Mouse (Mus musculus) ZHBTc4 (cell line): ENCODE results near the gene Pax1.

Source experiments
- DNase-seq: peaks from one replicate; pipeline ENCODE4 v3.0.0-alpha.2; 2011; ENCODE audit warnings: low read depth, low spot score

The Pax1 gene

DNA sequence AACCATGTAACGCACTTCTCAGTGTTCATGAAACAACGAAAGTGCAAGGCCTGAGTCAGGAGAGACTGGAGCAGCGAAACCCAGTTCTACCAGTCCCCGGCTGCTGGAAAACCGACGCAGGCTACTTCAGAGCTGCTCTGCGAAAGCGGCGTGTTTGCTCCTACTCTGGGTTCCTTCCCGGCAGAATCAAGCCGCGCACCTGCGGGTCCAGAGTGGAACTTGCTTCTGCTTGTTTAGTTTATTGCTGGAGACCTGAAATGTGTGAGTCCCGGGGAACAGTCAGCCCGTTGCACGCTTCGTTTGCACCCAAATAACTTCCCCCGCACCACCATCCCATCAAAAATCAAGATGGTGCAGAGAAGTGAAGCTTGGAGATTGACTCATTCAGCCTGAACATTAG lies at the start of gene Pax1:
Gene Pax1, plus strand, starts transcription at position 345 of the 400 bp plus-strand sequence.
- DNase-seq: peak; percentile 60

DNA sequence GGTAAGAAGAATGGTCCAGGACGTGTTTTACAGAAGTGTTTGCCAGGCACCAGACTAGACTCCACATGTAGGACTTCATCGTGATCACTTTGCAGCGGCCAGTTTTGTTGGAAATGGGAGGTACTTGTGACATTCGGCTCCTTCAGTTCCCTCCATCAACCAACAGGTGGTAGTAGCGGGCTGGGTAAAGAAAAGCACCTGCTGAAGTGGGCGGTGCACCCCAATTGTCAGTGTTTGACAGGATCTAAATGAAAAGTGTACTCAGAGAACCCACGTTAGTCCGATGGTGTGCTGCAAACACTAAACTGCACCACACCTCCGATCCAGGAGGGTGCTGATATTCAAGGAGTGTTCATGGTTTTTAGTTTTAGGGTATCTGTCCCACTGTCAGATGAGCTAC lies 40.7 kb upstream of the Pax1 start:
- DNase-seq: peak; percentile 80

DNA sequence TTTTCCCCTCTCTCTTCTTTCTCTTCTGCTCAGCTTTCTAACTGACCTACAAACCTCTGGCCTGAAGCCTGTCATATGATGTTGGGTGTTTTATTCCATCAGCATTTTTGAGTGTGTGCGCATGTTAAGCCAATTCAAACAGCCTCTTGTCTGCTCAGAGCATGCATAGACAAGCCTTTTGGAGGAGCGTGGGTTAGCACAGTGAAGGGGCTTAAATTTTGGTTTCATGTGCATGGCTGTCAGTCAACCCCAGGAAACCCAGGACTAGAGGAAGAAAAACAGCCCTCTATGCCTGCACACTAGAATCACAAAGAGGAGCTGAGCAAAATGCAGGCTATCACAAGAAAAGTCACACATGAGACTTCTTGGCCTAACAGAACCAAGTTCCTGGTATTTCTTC lies 36.5 kb upstream of the Pax1 start:
- DNase-seq: no peak

DNA sequence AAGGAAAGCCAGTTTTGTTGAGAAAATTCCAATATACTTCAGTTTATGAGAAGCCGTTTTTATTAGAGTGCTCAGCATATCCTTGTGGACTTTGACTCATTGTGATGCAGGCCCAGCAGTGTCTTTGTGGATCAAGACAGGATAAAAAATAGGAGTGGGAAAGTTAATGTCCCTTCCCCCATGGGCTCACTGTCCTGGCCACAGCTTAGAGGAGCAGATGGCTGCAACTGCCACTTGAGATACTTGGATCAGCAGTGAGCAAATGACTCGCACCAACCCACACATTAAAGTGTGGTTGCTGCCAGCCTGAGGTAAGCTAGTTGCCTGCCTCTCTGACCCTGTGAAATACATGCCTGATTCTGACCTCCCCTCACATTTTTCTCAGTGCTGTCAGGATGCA lies 29.0 kb upstream of the Pax1 start:
- no peak for DNase-seq

DNA sequence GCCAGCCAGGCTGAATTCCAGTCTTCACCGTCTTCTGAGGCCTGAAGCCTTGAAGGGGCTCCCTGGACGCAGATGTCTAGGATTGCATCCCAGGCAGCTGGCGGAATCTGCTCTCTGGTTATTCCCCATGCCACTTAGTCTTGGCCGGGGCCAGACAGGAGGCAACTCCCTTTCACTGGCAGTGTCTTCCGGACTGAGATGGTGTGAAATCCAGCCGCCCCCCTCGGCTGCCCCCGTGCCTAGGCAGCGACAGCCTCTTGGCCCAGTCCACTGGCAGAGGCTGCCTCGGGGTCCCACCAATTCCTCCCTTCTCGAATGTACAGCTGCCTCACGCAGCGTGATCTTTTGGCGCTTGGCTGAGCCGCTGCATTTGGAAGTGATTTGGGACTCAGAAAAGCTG lies 23.0 kb upstream of the Pax1 start:
- peak; percentile 30 for DNase-seq

DNA sequence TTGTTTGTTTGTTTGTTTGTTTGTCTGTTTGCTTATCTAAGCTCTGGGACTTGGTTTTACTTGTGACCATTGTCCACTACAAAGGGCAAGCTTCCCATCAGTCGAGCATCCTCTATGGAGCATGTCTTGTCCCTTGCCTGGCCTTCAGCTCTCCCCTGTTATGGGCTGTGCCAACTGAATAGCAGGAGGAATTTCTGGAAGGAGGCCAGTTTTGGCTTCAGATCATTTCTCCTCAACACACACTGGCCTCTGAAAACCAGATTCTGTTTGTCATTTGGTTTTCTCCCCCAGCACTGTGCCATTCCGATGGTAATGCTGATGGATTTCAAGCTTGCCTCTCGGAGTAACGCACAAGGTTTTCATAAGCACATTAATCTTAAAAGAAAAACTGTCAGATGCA lies 21.9 kb upstream of the Pax1 start:
- no peak for DNase-seq

DNA sequence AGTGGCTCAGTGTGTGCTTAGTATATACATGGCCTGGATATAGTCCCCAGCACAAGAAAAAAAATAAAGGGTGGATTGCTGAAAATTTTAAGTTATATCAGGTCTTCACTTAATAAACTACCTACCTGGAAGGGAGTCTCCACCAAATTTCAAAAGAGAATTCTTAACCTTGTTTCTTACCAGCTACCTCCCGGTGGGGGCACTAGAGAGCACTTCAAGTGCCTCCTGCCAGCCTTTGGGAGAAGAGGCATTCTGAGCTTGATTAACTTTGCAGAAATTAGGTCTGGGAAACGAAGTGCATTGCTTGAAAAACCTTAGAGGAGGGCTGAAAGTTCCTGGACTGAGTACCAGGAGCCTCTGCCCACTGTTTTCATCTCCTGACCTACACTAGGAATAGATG lies 19.5 kb upstream of the Pax1 start:
- peak; percentile 56 for DNase-seq

DNA sequence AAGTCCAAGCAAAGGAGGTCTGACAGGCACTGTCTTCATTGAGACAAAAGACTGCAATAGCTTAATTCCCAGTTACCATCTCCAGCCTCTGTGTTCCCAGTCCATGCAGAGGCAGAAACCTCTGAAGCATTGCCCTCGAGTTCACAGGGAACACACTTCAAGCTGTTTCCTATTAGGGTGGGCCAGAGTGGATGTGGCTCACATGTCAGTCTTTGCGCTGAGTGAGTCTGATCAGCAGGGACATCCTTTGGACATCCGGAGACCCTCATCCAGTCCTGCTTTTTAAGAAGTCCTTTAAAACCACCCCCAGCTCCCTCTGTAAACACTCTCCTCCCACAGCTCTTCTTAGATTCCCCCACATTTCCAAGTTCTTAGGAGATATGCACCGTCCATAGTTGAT lies 2.0 kb upstream of the Pax1 start:
- DNase-seq: no peak

DNA sequence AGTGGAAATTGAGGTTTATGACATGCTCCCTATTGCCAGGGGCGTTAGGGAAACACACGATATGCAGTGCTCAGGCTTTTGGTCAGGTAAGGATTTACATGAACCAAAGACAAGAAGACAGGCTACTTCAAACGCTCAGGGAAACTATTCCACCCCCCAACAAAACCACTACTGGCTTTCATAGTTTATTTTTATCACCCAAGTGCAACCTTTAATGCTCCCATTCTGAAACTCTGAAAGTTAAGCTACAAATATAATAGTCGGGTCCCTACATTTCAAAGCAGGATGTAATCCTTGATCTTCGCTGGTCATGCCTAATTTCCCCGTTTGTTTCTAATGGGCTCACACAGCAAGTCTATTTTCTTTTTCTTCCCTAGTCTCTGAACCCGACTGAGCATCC lies 1.3 kb upstream of the Pax1 start:
- DNase-seq: no peak

DNA sequence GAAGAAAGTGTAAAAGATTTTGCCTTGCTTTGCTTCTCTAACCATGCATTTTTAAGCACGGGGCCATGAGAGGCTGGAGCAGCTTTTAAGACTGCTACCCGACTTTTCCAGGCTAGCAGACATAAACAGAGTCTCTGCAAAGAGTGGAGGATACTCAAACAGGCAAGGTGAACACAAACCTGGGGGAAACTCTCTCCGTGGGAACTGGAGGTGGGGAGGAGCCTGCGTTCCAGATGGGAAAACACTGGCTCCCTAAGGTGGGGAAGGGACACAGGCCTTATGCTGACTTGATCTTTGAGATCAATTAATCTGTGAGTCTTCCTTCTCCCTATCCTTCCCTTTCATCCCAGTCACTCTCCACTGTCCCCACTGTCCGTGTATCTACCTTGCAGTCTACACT lies 869 bp upstream of the Pax1 start:
- no peak for DNase-seq

DNA sequence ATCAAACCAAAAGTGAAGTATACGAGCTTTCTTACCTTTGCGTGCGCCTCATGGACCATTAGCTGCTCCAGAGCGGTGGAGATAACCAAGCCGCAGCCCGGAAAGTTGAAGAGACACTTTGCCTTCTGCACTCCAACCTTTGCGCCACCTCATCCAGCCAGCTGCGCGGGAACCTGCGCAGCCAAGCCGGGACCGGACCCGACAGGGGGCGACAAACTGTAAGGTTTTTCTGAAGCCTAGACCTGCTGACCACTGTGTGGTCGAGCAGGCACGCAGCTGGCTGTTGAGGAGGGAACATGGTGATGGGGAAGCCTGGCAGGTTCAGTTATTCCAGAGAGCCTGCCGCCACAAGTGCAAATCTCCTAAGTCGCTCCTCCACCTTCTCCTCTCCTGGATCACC lies 591 bp downstream of the Pax1 start:
- peak; percentile 90 for DNase-seq

DNA sequence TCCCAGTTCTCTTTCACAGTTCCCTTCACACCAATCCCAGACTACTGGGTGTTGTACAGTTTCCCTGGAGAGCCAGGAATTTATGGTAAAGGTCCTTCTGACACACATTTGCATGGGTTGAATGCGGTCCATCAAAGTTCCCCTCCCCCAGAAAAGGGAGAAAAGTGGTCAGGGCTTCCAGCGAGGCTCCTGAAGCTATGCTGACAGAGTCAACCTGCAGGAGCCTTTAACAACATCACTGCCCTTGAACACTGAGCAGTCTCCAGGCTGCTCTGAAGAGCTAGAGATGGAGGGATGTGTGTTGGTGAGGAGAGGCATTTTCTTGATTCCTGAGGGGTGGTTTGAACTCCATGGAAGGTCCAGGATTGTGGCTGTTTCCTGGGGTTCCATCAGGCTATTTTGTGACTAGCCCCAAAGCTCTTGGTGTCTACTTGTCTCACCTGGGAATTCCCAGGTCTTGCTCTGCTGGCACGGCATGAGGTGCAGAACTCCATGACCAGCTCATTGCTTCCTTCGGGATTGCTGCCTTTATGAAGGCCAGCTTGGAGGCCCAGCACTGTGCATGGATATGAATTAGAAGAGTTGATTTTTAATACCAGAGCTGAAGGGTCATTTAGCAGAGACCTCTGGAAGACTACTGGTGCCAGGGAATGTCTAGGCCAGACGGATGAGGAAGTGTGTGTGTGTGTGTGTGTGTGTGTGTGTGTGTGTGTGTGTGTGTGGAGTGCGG lies 1.8 kb downstream of the Pax1 start:
- DNase-seq: peak; percentile 43

DNA sequence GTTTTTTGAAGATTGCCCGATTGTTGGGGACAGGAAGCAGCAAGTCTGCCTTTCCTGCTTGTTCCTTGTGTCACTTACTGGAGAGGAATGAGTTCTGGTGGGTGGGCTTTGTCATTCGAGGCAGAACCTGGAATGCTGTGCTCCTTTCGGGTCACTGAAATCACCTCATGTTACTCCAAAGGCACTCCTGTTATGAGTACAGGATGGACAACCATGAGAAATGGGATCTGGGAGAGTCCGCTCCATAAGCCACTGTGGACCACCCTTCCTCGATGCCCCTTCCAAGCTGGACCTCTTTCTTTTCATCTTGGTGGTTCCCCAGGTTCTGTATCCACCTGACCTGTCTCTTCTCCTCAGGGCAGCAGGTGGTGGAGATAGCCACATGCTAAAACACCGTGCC lies 2.5 kb downstream of the Pax1 start:
- peak; percentile 13 for DNase-seq

DNA sequence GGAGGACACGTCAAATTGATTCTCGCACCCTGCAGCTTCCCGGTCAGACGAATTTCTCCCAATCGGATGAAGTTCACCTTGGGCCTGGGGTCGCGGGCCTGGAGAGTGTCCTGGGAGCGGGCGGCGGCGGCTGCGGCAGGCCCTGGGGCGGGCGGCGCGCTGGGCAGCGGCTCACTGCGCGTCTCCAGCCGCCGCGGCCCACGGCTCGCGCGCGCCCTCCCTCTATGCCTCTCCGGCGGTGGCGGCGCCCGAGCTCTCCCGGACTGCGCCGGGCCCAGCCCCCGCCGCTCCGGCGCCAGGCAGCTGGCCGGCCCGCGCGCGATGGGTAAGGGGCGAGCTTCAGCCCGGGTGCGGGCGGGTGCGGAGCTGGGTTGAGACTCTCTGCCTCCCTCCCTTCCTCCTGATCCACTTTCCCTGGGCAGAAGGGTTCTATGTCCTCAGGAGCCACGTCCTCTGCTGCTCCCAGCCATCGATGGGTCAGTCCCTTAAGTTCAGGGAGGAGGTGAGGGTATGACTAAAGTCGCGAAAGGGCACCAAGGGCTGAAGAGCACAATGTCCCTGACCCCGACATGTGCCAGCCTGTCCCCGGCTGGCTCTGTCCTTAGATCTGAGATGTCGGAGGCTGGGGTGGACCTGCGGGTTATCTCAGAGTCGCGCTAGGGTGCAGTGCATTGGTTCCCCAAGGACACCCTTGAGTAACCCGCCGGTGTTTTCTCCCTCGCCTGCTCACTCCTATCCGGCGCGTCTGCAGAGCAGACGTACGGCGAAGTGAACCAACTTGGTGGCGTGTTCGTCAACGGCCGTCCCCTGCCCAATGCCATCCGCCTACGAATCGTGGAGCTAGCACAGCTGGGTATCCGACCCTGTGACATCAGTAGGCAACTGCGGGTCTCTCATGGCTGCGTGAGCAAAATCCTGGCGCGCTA lies 3.5 kb downstream of the Pax1 start:
- DNase-seq: peak; percentile 56

DNA sequence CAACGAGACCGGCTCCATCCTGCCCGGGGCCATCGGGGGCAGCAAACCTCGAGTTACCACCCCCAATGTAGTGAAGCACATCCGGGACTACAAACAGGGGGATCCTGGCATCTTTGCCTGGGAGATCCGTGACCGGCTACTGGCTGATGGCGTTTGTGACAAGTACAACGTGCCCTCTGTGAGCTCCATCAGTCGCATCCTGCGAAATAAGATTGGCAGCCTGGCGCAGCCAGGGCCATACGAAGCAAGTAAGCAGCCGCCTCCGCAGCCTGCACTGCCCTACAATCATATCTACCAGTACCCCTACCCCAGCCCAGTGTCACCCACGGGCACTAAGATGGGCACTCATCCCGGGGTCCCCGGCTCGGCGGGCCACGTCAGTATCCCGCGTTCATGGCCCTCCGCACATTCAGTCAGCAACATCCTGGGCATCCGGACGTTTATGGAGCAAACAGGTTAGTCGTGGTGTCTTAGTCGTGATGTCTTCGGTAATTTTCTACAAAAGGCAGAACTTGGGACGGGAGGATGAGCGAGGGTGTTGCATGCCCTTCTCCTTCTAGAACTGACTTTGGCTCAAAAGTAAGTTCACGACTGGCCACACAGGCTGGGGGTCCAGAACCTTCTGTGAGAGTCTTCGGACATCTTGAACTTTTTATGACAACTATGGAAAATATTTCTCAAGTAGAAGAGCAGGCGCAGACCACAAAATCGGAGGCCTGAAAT lies 4.3 kb downstream of the Pax1 start:
- peak; percentile 43 for DNase-seq

DNA sequence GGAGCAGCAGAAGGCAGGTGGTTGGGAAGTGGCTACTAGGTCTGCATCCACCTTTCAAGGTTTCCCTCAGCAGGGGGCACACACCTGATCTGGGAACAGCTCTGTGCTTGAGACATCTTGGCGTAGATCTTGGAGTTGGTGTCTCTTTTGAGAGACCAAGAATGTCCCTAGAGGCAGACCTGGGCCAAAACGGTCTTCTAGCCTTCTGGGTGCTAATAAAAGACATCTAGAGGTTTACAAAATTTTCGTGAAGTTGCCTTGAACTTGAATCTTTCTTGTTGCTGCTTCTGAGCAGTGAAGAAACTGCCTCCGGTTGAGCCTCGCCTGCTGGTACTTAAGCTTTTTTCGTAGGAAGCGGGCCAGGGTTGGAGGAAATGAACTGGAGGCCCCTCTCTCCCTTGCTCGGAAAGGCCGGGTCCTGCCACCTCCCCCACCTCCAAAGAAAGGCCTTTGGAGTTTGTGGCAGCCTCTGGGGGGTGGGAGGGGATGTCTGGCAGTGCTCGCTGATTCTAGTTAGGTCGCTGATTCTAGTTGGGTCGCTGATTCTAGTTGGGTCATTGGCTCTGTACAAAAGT lies 5.6 kb downstream of the Pax1 start:
- DNase-seq: peak; percentile 25

DNA sequence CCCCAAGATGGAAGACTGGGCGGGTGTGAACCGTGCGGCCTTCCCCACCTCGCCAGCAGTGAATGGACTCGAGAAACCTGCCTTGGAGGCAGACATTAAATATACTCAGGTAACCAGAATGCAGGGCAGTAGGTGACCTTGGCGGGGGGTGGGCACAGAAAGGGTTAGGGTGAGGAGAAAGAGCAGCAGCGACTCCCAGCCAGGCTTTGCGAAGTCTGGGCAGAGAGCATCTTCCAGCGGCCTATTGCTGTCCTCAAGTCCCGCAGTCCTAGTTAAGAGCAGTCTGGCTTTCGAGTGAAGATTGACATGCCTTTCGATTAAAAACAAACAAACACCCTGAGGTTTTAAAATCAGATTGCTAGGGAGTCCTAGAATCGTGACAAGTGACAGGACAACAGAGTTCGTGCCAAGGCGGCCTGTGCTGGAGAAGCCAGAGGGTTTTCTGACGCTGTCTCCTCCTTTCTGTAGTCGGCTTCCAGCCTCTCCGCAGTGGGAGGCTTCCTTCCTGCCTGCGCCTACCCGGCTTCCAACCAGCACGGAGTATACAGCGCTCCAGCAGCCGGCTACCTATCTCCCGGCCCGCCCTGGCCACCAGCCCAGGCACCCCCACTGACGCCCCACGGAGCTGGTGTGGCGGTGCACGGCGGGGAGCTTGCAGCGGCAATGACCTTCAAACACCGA lies 6.3 kb downstream of the Pax1 start:
- DNase-seq: peak; percentile 59

DNA sequence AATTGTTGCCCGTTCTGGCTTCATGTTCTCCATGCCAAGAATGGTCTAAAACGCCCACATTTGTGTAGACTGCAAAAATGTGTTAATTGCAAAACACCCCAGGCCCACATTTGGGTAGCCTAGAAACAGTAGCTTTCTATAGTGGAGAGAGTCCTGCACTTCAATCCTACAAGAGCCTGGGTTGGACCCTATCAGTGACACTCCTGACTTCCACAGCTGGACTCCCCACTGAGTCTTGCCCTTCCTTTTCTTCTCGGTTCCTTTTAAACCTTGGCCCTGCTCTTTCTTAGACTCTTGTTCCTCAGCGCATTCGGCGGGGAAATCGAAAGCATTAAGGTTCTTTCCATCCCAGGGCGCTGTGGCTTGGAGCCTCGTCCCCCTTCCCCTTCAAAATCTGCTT lies 7.8 kb downstream of the Pax1 start:
- DNase-seq: peak; percentile 43

DNA sequence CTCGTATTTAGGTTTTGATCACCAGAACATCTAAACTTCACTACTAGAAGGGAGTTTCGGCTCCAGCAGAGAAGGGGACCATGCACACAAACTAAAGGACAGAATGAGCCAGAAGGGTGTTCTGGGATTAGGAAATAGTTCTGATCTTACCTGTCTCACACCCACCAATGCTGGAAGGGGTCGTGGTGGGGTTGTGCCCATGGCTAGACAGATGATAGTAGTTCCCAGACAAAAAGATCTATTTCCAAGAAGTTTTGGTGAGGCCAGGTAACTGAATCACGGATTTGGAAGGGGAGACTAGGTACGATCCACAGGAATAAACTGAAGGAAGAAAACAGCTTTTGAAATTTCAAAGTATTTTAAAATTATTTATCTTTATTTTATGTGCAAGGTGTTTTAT lies 8.4 kb downstream of the Pax1 start:
- no peak for DNase-seq

DNA sequence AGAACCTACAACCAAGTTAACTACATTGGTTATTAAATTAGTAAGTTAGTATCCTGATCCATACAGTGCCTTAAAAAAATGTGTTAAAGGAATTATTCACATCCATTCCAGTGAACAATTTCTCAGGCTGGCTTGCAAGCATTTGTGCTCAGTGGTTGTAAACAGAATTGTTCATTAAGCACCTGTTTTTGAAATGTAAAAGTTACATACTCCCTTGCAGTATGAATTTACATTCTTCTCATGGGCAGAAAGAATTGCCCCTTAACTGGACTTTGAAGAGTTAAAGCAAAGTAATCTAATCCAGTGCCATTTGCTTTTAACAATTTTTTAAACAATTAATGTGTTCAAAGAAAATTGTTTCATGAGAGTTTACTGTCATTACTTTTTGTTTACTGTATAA lies 9.6 kb downstream of the Pax1 start:
- DNase-seq: no peak

DNA sequence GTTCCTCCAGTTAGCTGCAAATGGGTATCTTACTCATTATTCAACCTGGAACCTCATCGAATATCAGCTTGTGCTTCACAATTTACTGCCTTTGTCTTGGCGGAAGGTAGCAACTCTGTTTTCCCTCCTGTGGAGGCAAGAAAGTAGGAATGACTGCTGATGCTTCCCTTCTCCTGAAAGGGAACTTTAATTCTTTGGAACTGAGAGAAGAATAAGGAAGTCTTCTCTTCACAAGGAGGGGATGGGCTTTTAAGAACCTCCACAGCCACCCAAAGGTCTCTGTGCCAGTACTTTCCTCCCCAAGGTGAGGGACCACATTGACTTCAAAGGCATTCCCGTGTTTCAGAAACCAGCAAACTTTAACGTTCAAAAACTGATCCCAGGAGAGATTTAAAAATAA lies 10.1 kb downstream of the Pax1 start:
- DNase-seq: no peak
